Mouse (Mus musculus): Measurements from ENCODE around the gene Eif2d. TPM values are rescaled to one million over a fixed set of nuclear protein-coding genes. Genes with fewer than 3 reads are reported as not detected.
"Not testable (repeated sequence)": the region's sequence is repeated elsewhere in the genome, so short reads cannot be mapped to it uniquely, and the experiment has no call there.

Gene Eif2d
- polyA plus RNA-seq, 1 experiment from 2014 or later, result 41.2 TPM

DNA sequence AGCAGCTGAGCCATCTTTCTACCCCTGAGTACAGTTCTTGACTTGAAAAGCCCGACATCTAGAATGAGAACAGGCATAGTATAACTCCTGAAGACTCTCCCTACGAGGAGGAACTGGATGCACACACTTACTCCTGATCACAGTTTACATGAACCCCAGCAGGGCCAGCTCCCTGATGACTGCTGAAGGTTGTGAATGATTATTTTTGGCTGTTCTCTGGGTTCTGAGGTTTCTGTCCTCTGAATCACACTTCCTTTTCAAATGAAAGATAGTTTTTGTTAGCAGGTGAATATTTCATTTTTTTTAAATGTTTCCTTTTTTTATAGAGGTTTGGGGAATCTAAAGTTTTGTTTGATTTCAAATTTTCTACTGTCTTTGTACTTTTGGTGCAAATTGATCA is 11.5 kb upstream of the Eif2d start:
- no peaks in the 10 kb centered on the region for H3K36me3 ChIP-seq
- WGBS, result 61% methylated on average over 2 of the region's 2 CpGs
- H3K4me2 ChIP-seq, result no peak overlapping the region
- peaks cover 2% of the 10 kb centered on the region; the same call in 1 of the 2 replicates for H3K4me1 ChIP-seq (replicated peaks)
- H3K9ac ChIP-seq, result no peak overlapping the region
- H3K27me3 ChIP-seq, result no peaks in the 10 kb centered on the region
- H3K9me3 ChIP-seq (replicated peaks), result no peaks in the 10 kb centered on the region
- no peak overlapping the region for H3K4me3 ChIP-seq
- H3K27ac ChIP-seq, result no peak overlapping the region
- ATAC-seq (replicated peaks; ENCODE audit: insufficient number of reproducible peaks, insufficient read depth, low FRiP score, low read depth), result no peak

DNA sequence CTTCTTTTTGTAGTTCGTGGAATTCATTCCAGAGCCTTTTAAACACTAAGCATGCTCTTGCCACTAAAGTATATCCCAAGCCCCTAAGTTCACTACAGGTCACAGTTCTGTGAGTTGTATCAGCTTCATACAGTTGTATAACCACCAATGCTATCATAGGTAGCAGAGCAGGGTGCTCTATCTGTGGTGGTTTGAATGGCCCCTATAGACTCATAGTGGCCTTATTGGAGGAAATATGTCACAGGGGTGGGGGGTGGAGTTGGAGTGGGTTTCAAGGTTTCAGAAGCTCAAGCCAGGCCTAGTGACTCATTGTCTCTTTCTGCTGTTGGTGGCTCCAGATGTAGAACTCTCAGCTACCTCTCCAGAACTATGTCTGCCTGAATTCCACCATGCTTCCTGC is 10.5 kb upstream of the Eif2d start:
- no peak overlapping the region for H3K4me3 ChIP-seq
- H3K36me3 ChIP-seq, result no peaks in the 10 kb centered on the region
- ATAC-seq (replicated peaks; ENCODE audit: insufficient number of reproducible peaks, insufficient read depth, low FRiP score, low read depth), result no peak
- no peak overlapping the region for H3K4me2 ChIP-seq
- no peak overlapping the region for H3K9ac ChIP-seq
- peaks cover 2% of the 10 kb centered on the region; the same call in 1 of the 2 replicates for H3K4me1 ChIP-seq (replicated peaks)
- no peak overlapping the region for H3K27ac ChIP-seq
- no peaks in the 10 kb centered on the region for H3K9me3 ChIP-seq (replicated peaks)
- WGBS, result 60% methylated on average over 1 of the region's 1 CpGs
- no peaks in the 10 kb centered on the region for H3K27me3 ChIP-seq

DNA sequence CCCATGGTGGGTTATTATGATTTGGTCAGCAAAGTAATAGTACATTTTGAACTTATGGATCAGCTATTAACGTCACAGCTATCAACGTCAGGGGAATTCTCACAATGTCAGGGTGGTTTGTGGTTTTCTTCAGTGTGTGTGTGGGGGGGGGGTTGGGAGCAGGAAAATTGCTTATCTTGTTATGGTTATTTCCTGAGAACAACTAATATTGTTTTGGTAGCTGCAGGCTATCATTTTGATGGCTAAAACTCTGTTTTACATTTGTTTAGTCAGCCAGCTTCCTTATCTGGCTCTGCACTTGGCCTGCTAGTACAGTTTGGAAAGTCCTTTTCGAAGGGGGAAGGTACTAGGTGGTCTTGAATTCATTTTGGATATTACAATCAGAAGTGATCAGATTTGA is 7.8 kb upstream of the Eif2d start:
- H3K4me1 ChIP-seq (replicated peaks); H3K27ac ChIP-seq; H3K9me3 ChIP-seq (replicated peaks); H3K27me3 ChIP-seq; ATAC-seq (replicated peaks; ENCODE audit: insufficient number of reproducible peaks, insufficient read depth, low FRiP score, low read depth); H3K36me3 ChIP-seq; H3K4me2 ChIP-seq; H3K4me3 ChIP-seq; H3K9ac ChIP-seq: not testable (repeated sequence)
- 75% methylated on average over 3 of the region's 3 CpGs for WGBS

DNA sequence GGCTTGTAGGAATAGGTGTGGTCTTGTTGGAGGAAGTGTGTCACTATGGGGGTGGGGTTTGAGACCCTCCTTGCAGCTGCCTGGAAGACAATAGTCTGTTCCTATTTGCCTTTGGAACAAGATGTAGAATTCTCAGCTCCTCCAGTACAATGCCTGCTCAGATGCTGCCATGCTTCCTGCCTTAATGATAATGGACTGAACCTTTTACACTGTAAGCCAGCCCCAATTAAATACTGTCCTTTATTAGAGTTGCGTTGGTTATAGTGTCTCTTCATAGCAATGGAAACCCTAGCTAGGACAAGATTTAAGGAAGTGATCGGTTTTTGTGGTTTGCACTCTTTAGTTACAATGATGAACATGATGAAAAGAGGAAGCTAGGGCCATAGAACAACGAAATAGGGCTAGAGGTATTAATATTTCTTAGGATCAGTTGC is 6.8 kb upstream of the Eif2d start:
- no peaks in the 10 kb centered on the region for H3K36me3 ChIP-seq
- no peak for ATAC-seq (replicated peaks; ENCODE audit: insufficient number of reproducible peaks, insufficient read depth, low FRiP score, low read depth)
- H3K9ac ChIP-seq, result no peak overlapping the region
- H3K9me3 ChIP-seq (replicated peaks), result no peaks in the 10 kb centered on the region
- no peaks in the 10 kb centered on the region for H3K27me3 ChIP-seq
- no peak overlapping the region for H3K4me3 ChIP-seq
- H3K4me1 ChIP-seq (replicated peaks), result no peaks in the 10 kb centered on the region
- H3K4me2 ChIP-seq, result no peak overlapping the region
- H3K27ac ChIP-seq, result no peak overlapping the region
- 76% methylated on average over 3 of the region's 3 CpGs for WGBS

DNA sequence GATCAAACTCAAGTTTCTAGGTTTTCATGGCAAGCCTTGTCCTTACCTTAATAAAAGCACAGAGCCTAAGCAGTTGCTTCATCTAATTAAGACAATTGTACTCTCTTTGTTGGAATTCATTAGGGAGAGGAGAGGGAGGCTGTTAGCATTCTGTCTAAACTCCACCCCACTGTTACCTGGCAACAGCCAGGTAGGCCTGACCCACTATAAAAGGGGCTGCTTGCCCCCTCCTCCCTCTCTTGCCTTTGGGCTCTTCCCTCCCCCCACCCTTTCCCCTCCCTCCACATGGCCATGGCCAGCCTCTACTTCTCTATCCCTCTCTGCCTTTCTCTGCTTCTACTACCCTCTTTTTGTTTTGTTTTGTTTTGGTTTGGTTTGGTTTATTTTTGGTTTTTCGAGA is 3.5 kb upstream of the Eif2d start:
- whole genome bisulfite sequencing, result 77% methylated on average over 1 of the region's 1 CpGs
- H3K4me3 ChIP-seq, result no peak overlapping the region
- no peaks in the 10 kb centered on the region for H3K9me3 ChIP-seq (replicated peaks)
- H3K36me3 ChIP-seq, result no peaks in the 10 kb centered on the region
- H3K9ac ChIP-seq, result no peak overlapping the region
- no peaks in the 10 kb centered on the region for H3K27me3 ChIP-seq
- peaks cover 7% of the 10 kb centered on the region for H3K4me1 ChIP-seq (replicated peaks)
- no peak for ATAC-seq (replicated peaks; ENCODE audit: insufficient number of reproducible peaks, insufficient read depth, low FRiP score, low read depth)
- H3K27ac ChIP-seq, result no peak overlapping the region
- no peak overlapping the region for H3K4me2 ChIP-seq

DNA sequence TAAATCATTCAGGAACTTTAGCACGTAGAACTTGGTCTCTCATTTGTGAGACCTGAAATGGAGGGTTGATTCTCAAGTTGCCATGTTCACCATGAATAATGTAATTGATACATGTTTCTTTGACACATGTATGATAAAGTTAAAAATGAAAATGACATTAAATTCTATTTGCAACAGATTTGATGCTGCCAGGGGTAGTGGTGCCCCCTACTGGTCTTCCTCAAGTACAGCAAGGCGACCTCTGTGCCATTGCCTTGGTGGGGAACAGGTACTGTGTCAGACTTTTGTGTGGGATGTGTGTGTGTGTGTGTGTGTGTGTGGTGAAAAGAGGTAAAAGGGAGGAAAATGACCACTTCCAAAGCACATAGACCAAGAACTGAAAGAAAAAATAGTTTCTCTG is 2.5 kb downstream of the Eif2d start:
- no peak overlapping the region for H3K27ac ChIP-seq
- no peak overlapping the region for H3K4me2 ChIP-seq
- no peaks in the 10 kb centered on the region for H3K9me3 ChIP-seq (replicated peaks)
- WGBS, result 53% methylated on average over 2 of the region's 2 CpGs
- H3K4me1 ChIP-seq (replicated peaks), result peaks cover 7% of the 10 kb centered on the region
- H3K9ac ChIP-seq, result no peak overlapping the region
- no peak for ATAC-seq (replicated peaks; ENCODE audit: insufficient number of reproducible peaks, insufficient read depth, low FRiP score, low read depth)
- H3K27me3 ChIP-seq, result no peaks in the 10 kb centered on the region
- no peak overlapping the region for H3K4me3 ChIP-seq
- H3K36me3 ChIP-seq, result peaks cover 11% of the 10 kb centered on the region

DNA sequence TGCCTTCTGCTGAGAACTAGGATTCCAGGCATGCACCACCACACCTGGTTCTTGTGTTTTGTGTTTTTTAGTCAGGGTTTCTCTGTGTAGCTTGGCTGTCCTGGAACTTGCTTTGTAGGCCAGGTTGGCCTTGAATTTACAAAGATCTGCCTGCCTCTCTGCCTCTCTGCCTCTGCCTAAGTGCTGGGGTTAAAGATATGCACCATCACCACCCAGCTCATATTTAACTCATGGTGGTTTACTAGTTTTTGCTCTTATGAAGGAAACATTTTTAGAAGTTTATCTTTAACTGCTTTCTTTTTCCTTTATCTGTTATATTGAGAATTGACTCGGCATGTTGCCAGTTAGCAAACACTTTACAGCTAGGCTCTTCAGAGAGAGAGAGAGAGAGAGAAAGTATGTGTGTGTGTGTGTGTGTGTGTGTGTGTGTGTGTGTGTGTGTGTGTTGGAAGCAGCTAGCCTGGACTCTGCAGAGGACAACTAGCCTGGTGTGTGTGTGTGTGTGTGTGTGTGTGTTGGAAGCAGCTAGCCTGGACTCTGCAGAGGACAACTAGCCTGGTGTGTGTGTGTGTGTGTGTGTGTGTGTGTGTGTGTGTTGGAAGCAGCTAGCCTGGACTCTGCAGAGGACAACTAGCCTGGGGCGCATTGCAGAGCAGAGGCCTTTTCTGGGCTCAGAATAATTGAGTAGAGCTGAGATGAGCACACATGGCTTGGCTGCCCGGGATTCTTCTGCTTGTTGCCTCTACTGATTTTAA is 6.8 kb downstream of the Eif2d start:
- peaks cover 44% of the 10 kb centered on the region for H3K36me3 ChIP-seq

DNA sequence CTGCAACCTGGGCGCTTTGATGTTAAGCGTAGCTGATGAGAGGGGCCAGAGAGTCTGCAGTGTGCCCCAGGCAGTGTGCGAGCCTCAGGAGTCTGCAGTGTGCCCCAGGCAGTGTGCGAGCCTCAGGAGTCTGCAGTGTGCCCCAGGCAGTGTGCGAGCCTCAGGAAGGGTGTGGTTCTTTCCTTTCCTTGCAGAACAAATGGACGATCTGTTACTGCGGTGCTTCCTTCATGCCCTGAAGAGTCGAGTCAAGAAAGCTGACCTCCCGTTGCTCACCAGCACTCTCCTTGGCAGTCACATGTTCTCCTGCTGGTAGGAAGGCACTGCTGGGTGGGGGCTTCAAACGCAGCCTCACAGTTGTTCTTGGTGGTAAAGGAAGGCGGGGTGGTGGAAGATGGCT is 8.1 kb downstream of the Eif2d start:
- ATAC-seq (replicated peaks; ENCODE audit: insufficient number of reproducible peaks, insufficient read depth, low FRiP score, low read depth), result no peak; the same call in 1 of the 2 replicates
- Histone ChIP-seq H3K4me2 (no peak overlapping the region), H3K4me3 (no peak overlapping the region), H3K9ac (no peak overlapping the region), H3K27ac (no peak overlapping the region), H3K4me1 (replicated peaks) (0 out of 2 replicates have a peak, but pooled peaks cover 2% of the 10 kb centered on the region), H3K36me3 (peaks cover 56% of the 10 kb centered on the region), H3K9me3 (replicated peaks) (no peaks in the 10 kb centered on the region), H3K27me3 (no peaks in the 10 kb centered on the region)
- WGBS, result 75% methylated on average over 11 of the region's 11 CpGs

More for the DNA sequence above, 6.8 kb downstream of the Eif2d start:
- not testable (repeated sequence) for H3K4me2 ChIP-seq; H3K9me3 ChIP-seq (replicated peaks); H3K9ac ChIP-seq; H3K27ac ChIP-seq; H3K4me1 ChIP-seq (replicated peaks); H3K27me3 ChIP-seq; H3K4me3 ChIP-seq
- peak; percentile 34; the same call in 1 of the 2 replicates for ATAC-seq (replicated peaks; ENCODE audit: insufficient number of reproducible peaks, insufficient read depth, low FRiP score, low read depth)
- 83% methylated on average over 3 of the region's 3 CpGs for WGBS

DNA sequence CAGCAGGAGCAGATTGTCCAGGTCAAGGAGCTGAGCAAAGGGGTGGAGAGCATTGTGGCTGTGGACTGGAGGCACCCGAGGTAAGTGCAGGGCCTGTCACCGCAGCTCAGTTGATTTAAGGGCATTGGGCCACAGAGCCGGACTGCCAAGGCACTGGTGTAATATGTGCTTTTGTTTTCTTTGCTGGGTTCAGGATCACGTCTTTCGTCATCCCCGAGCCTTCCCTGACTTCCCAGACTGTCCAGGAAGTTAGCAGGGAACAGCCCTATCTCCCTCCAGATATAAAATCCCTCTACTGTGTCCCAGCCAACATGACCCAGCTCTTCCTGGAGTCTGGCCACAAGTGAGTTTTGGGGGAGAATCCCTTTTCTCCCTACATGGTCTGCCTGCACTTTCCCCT is 11.4 kb downstream of the Eif2d start:
- Histone ChIP-seq H3K4me1 (replicated peaks) (0 out of 2 replicates have a peak, but pooled peaks cover 2% of the 10 kb centered on the region), H3K4me3 (no peak overlapping the region), H3K27me3 (no peaks in the 10 kb centered on the region), H3K27ac (peak overlapping the region; percentile 22; the same call in 1 of the 2 replicates), H3K9ac (no peak overlapping the region), H3K36me3 (peaks cover 74% of the 10 kb centered on the region), H3K4me2 (no peak overlapping the region), H3K9me3 (replicated peaks) (no peaks in the 10 kb centered on the region)
- 59% methylated on average over 6 of the region's 6 CpGs for WGBS
- no peak; the same call in 1 of the 2 replicates for ATAC-seq (replicated peaks; ENCODE audit: insufficient number of reproducible peaks, insufficient read depth, low FRiP score, low read depth)

DNA sequence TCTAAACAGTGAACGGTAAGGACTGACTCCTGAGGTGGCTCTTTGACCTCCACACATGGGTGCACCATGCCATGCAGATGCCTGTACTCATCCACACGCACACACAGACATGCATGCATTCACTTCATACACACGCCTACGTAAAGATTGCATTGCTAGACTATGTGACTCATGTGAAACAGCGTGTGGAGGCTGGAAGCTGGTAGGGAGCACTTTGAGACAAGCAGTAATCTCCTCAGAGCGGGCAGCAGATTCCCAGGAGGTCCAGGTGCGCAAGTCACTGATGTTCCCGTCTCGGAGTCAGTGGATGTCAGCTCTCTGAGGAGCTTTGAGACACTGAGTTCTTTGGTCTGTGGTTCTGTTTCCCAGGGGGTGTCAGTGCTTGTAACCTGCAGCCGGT is 14.6 kb downstream of the Eif2d start:
- ATAC-seq (replicated peaks; ENCODE audit: insufficient number of reproducible peaks, insufficient read depth, low FRiP score, low read depth), result no peak
- Histone ChIP-seq H3K9ac (no peak overlapping the region), H3K36me3 (peaks cover 89% of the 10 kb centered on the region)

DNA sequence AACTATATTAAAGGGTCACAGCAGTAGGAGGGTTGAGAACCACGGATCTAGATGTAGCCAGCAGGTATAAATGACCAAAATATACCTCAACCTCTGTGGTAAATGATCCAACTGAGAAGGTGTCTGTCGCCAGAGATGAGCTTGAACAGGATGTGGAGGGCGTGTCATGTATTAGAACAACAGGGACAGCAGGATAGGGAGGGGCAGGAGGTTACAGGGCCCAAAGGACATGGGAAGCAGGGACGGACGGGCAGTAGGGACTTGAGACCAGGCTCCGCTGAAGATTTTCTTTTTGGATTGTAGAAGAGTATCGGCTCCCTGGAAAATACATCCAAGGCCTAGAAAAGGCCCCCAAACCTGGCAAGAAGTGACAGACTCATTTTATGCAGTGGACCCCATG is 20.0 kb downstream of the Eif2d start:
- Histone ChIP-seq H3K27me3 (no peaks in the 10 kb centered on the region), H3K4me1 (replicated peaks) (no peaks in the 10 kb centered on the region), H3K9ac (no peak overlapping the region), H3K4me3 (no peak overlapping the region), H3K36me3 (peaks cover 72% of the 10 kb centered on the region), H3K4me2 (no peak overlapping the region), H3K9me3 (replicated peaks) (no peaks in the 10 kb centered on the region), H3K27ac (no peak overlapping the region)
- ATAC-seq (replicated peaks; ENCODE audit: insufficient number of reproducible peaks, insufficient read depth, low FRiP score, low read depth), result no peak
- WGBS, result 80% methylated on average over 7 of the region's 7 CpGs

More for the DNA sequence above, 14.6 kb downstream of the Eif2d start:
- no peaks in the 10 kb centered on the region for H3K9me3 ChIP-seq (replicated peaks)
- H3K4me2 ChIP-seq, result no peak overlapping the region
- H3K4me3 ChIP-seq, result no peak overlapping the region
- H3K27me3 ChIP-seq, result no peaks in the 10 kb centered on the region
- H3K4me1 ChIP-seq (replicated peaks), result 0 out of 2 replicates have a peak, but pooled peaks cover 2% of the 10 kb centered on the region
- H3K27ac ChIP-seq, result no peak overlapping the region
- WGBS, result 91% methylated on average over 10 of the region's 10 CpGs

DNA sequence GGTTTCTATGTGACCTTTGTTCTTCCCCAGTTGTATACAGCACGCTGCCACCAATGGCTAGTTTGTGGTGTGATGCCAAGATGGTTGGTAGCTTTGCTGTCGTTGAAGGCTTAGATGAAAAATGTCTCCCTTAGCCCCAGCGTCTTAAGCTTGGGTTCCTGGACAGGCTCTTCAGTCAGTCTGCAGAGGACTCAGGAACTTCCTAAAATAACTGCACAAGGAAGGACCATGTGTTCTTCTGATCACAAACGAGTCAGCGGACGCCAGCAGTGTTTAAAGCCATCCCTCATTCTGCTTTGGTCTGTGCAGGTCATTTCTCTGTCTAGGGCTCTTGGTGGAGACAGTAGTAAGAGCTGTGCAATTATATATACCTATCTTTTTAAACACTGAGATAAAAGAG is 20.8 kb downstream of the Eif2d start:
- Histone ChIP-seq H3K4me1 (replicated peaks) (no peaks in the 10 kb centered on the region), H3K27ac (no peak overlapping the region), H3K4me3 (no peak overlapping the region), H3K9ac (no peak overlapping the region), H3K4me2 (no peak overlapping the region), H3K27me3 (no peaks in the 10 kb centered on the region), H3K36me3 (peaks cover 69% of the 10 kb centered on the region), H3K9me3 (replicated peaks) (no peaks in the 10 kb centered on the region)
- no peak for ATAC-seq (replicated peaks; ENCODE audit: insufficient number of reproducible peaks, insufficient read depth, low FRiP score, low read depth)
- whole genome bisulfite sequencing, result 53% methylated on average over 6 of the region's 6 CpGs
